Mouse (Mus musculus) inflammation-experienced regulatory T-cells, adult 6 months (primary cell): ENCODE data around the gene Bbs9. TPM values are rescaled to one million over a fixed set of nuclear protein-coding genes. Genes with fewer than 3 reads are reported as not detected.

Experiments used
- ATAC-seq: one replicate; pipeline ENCODE4 v1.8.0; 2017
- polyA plus RNA-seq, 3 experiments: library from polyadenylated mRNA; unstranded; fragments of 100-300 nt; shearing (Covaris generic); gene quantifications; one replicate each; pipeline ENCODE4 v1.2.1; 2017

Gene Bbs9
- polyA plus RNA-seq, 3 experiments from 2014 or later = 9.0 to 16.0 (median 12.0) TPM

DNA sequence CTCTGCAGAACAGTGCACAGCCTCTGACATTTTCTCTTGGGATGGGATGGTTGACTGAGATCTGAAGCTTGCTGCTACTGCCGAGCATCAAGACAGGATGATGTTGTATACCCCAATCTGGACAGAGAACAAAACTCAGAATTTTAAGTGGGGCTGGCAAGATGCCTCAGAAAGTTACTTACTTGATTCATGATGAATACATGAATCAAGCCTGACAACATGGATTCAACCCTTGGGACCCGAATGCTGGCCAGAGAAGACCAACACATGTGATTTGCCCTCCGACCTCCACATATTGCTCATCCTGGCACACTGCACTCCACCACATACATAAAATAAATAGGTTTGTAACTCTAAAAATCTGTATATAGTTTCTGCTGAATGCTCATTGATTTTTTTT is 403.8 kb downstream of the Bbs9 start:
- ATAC-seq = no peak

DNA sequence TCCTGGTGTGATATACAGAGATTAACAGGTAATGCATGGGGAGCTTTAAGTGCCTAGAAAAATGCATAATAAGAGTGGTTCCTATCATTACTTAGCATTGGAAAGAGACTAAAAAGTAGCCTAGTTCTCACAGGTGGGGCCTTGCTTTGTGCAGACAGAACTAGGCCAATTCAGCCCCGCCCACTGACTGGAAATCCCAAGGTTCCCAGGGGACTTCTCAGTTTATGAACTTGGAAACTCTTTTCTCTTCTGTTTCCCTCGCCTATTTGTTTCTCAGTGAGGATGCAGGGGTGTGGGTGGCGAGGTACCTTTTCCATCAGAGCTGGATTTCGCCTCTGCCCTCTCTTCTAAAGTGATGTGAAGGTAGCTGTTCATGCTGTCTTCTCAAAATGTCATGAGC is 410.8 kb downstream of the Bbs9 start:
- ATAC-seq = no peak

DNA sequence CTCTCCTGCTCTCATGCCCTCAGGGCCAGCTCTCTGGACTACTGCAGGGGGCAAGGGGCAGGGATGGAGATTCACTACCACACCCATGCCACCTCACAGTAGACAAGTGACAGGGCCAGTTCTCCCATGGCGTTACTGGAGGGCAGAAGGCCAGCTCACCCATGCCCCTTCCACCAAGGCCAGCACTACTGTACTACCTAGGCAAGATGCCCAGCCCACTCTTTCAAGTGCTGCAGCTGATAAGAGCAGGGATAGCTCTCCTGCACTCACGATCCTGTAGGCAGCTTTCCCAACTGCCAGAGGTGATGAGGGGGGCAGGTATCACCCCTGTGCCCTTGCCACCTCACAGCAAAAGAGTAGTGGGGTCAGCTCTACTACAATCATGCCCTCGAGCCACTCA is 429.9 kb downstream of the Bbs9 start:
- ATAC-seq = no peak

DNA sequence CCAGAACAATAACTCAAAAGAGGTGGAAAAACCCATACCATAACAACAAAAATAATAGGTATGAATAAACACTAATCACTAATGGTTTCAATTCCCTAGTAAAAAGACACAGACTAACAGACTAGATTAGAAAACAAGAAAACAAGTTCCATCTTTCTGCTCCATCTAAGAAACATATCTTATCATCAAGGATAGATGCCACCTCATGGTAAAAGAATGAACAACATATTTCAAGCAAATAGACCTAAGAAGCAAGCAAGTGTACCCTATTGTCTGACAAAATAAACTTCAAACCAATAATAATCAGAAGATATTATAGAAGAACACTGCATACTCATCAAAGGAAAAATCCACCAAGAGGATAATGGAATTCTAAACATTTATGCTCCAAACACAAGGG is 441.3 kb downstream of the Bbs9 start:
- no peak for ATAC-seq

GRCm38 (mm10) chr9:22935645-22936044 is 460.1 kb downstream of the Bbs9 start:
- ATAC-seq = no peak

Other genes with a start within 250 kb of the Bbs9 start
- gene Zfp599, start 215.8 kb upstream of the Bbs9 start, polyA plus RNA-seq = 1 to 10 TPM; 5.2 to 8.8 (median 7.8) TPM
- gene Zfp810, start 168.1 kb upstream of the Bbs9 start, polyA plus RNA-seq = 10 to 100 TPM; 10.7 to 21.5 (median 17.5) TPM
- 10 to 100 TPM in 1 of 3 experiments, 1 to 10 TPM in 1, under 1 TPM in 1; 0.87 to 12.0 (median 1.3) TPM for gene Anln, start 86.5 kb upstream of the Bbs9 start, polyA plus RNA-seq
- 1 to 10 TPM; 1.4 to 2.3 (median 1.6) TPM for gene 9530077C05Rik, start 64.2 kb upstream of the Bbs9 start, polyA plus RNA-seq
- not detected for gene Gm17545, start 21.4 kb upstream of the Bbs9 start, polyA plus RNA-seq
- gene Rp9, start 6.0 kb upstream of the Bbs9 start, polyA plus RNA-seq = 10 to 100 TPM; 19.6 to 37.9 (median 37.9) TPM